Mouse (Mus musculus) heart, embryonic 11.5 days (tissue): Measurements from ENCODE around the gene Rufy4. TPM values are rescaled to one million over a fixed set of nuclear protein-coding genes. Genes with fewer than 3 reads are reported as not detected.

Source experiments
- ATAC-seq: fragments of 200-750 bp; cut with Nextera tagmentation; replicated peaks from 2 replicates; pipeline ENCODE4 v1.8.0; 2017; ENCODE audit warnings: moderate library complexity; ENCODE audit not compliant: insufficient number of reproducible peaks, low FRiP score, low TSS enrichment
- H3K27ac ChIP-seq: fragments of 300-500 bp; sonication (generic); 2 replicates; pipeline ENCODE4 v1.5.1; 2014; ENCODE audit warnings: mild to moderate bottlenecking, low read depth, low read length
- H3K27me3 ChIP-seq: fragments of 300-500 bp; sonication (generic); 2 replicates; pipeline ENCODE4 v1.6.1; 2014; ENCODE audit warnings: mild to moderate bottlenecking, low read length, mixed read lengths; ENCODE audit not compliant: control insufficient read depth, insufficient read depth
- H3K36me3 ChIP-seq: fragments of 300-500 bp; sonication (generic); 2 replicates; pipeline ENCODE4 v1.6.1; 2014; ENCODE audit warnings: mild to moderate bottlenecking, low read length, moderate library complexity, mixed read lengths; ENCODE audit not compliant: control insufficient read depth, insufficient read depth
- H3K4me1 ChIP-seq: fragments of 300-500 bp; sonication (generic); 2 replicates; pipeline ENCODE4 v1.6.1; 2014; ENCODE audit warnings: low read length; ENCODE audit not compliant: control insufficient read depth, insufficient read depth
- H3K4me2 ChIP-seq: fragments of 300-500 bp; sonication (generic); 2 replicates; pipeline ENCODE4 v1.6.1; 2014; ENCODE audit warnings: mild to moderate bottlenecking, moderate library complexity
- H3K4me3 ChIP-seq: fragments of 300-500 bp; sonication (generic); 2 replicates; pipeline ENCODE4 v1.5.1; 2014; ENCODE audit warnings: low read depth, low read length
- H3K9ac ChIP-seq: fragments of 300-500 bp; sonication (generic); 2 replicates; pipeline ENCODE4 v1.6.1; 2014; ENCODE audit warnings: mild to moderate bottlenecking, low read depth, low read length, moderate library complexity
- H3K9me3 ChIP-seq: fragments of 300-500 bp; sonication (generic); replicated peaks from 2 replicates; pipeline ENCODE4 v1.6.1; 2016; ENCODE audit warnings: low read length; ENCODE audit not compliant: control insufficient read depth
- WGBS: fragments of 180-500 bp; shearing (Covaris S2); extraction: QIAGEN DNeasy Blood & Tissue Kit; methylation state at CpG from one replicate; pipeline ENCODE4 v1.1.7; 2014; ENCODE audit not compliant: insufficient replicate concordance; 5-methylcytosine and 5-hydroxymethylcytosine counted together
- polyA plus RNA-seq: library from polyadenylated mRNA; unstranded; fragments of >200 nt; fragmentation: Nextera tagmentation; extraction: Ambion mirVana; gene quantifications from 2 replicates; pipeline ENCODE4 v1.2.1, GENCODE M21; 2014

Rufy4 gene
- 0.21 and 0.39 TPM in 2 replicates for polyA plus RNA-seq

GRCm38 (mm10) chr1:74124991-74125552, at the start of gene Rufy4:
Gene Rufy4 (plus strand): TSS chr1:74125541.
- ATAC-seq, result no peak; the same call in 1 of the 2 replicates
- H3K27ac ChIP-seq, result no peak within 1 kb of the TSS

GRCm38 (mm10) chr1:74076230-74076629, 49.1 kb upstream of the Rufy4 start:
- H3K4me1 ChIP-seq, result peaks cover 10% of the 10 kb centered on the region
- no peaks in the 10 kb centered on the region for H3K27me3 ChIP-seq
- no peak overlapping the region for H3K27ac ChIP-seq
- H3K4me3 ChIP-seq, result no peak overlapping the region
- no peak overlapping the region for H3K9ac ChIP-seq
- H3K4me2 ChIP-seq, result no peak overlapping the region
- 72% methylated on average over 4 of the region's 4 CpGs for WGBS
- ATAC-seq, result no peak
- H3K36me3 ChIP-seq, result no peaks in the 10 kb centered on the region
- no peaks in the 10 kb centered on the region for H3K9me3 ChIP-seq

More at GRCm38 (mm10) chr1:74124991-74125552, at the start of gene Rufy4:
- H3K4me3 ChIP-seq, result peak within 1 kb of the TSS; percentile 60
- peak within 1 kb of the TSS; percentile 73 for H3K9ac ChIP-seq
- WGBS, result under 1% methylated on average over 12 of the region's 12 CpGs
- peaks cover 17% of the 10 kb centered on the region for H3K4me1 ChIP-seq
- H3K27me3 ChIP-seq, result peaks cover 30% of the 10 kb centered on the region
- no peaks in the 10 kb centered on the region for H3K9me3 ChIP-seq
- H3K36me3 ChIP-seq, result no peaks in the 10 kb centered on the region
- peak within 1 kb of the TSS; percentile 96 for H3K4me2 ChIP-seq

- no peaks in the 10 kb centered on the region for H3K9me3 ChIP-seq
- no peaks in the 10 kb centered on the region for H3K27me3 ChIP-seq
- no peak overlapping the region for H3K4me3 ChIP-seq
- H3K36me3 ChIP-seq, result no peaks in the 10 kb centered on the region
- H3K27ac ChIP-seq, result no peak overlapping the region
- 6% methylated on average over 2 of the region's 2 CpGs for WGBS
- H3K9ac ChIP-seq, result no peak overlapping the region
- ATAC-seq, result no peak
- H3K4me2 ChIP-seq, result no peak overlapping the region
- peaks cover 21% of the 10 kb centered on the region for H3K4me1 ChIP-seq
These were observed 48.0 kb upstream of the Rufy4 start for GRCm38 (mm10) chr1:74077353-74077752.

- H3K36me3 ChIP-seq, result no peaks in the 10 kb centered on the region
- WGBS, result 33% methylated on average over 2 of the region's 2 CpGs
- 0 out of 2 replicates have a peak, but pooled peaks cover 4% of the 10 kb centered on the region for H3K27me3 ChIP-seq
- no peaks in the 10 kb centered on the region for H3K9me3 ChIP-seq
- peaks cover 30% of the 10 kb centered on the region for H3K4me1 ChIP-seq
- no peak overlapping the region for H3K4me3 ChIP-seq
- ATAC-seq, result no peak
- 0 out of 2 replicates have a peak overlapping the region, but pooled peaks have one; percentile 22 for H3K9ac ChIP-seq
- peak overlapping the region; percentile 64 for H3K27ac ChIP-seq
- 0 out of 2 replicates have a peak overlapping the region, but pooled peaks have one; percentile 14 for H3K4me2 ChIP-seq
These were observed 43.8 kb upstream of the Rufy4 start for GRCm38 (mm10) chr1:74081573-74081989.

GRCm38 (mm10) chr1:74082841-74083463, 42.4 kb upstream of the Rufy4 start:
- H3K4me2 ChIP-seq, result 0 out of 2 replicates have a peak overlapping the region, but pooled peaks have one; percentile 8
- peak overlapping the region; percentile 64 for H3K27ac ChIP-seq
- 0 out of 2 replicates have a peak, but pooled peaks cover 4% of the 10 kb centered on the region for H3K27me3 ChIP-seq
- H3K4me3 ChIP-seq, result no peak overlapping the region
- ATAC-seq, result peak; percentile 43; the same call in 1 of the 2 replicates
- peaks cover 30% of the 10 kb centered on the region for H3K4me1 ChIP-seq
- no peaks in the 10 kb centered on the region for H3K36me3 ChIP-seq
- no peak overlapping the region for H3K9ac ChIP-seq
- no peaks in the 10 kb centered on the region for H3K9me3 ChIP-seq
- 8% methylated on average over 6 of the region's 6 CpGs for WGBS

- whole genome bisulfite sequencing, result 65% methylated on average over 6 of the region's 6 CpGs
- H3K9me3 ChIP-seq, result no peaks in the 10 kb centered on the region
- H3K36me3 ChIP-seq, result no peaks in the 10 kb centered on the region
- H3K27ac ChIP-seq, result peak overlapping the region; percentile 22
- peak overlapping the region; percentile 46; the same call in 1 of the 2 replicates for H3K9ac ChIP-seq
- no peak for ATAC-seq
- H3K27me3 ChIP-seq, result 0 out of 2 replicates have a peak, but pooled peaks cover 4% of the 10 kb centered on the region
- H3K4me3 ChIP-seq, result no peak overlapping the region
- peaks cover 30% of the 10 kb centered on the region for H3K4me1 ChIP-seq
- H3K4me2 ChIP-seq, result no peak overlapping the region
These were observed 41.2 kb upstream of the Rufy4 start for GRCm38 (mm10) chr1:74084065-74084705.

GRCm38 (mm10) chr1:74084752-74085151, 40.6 kb upstream of the Rufy4 start:
- 0 out of 2 replicates have a peak, but pooled peaks cover 4% of the 10 kb centered on the region for H3K27me3 ChIP-seq
- H3K9me3 ChIP-seq, result no peaks in the 10 kb centered on the region
- H3K36me3 ChIP-seq, result no peaks in the 10 kb centered on the region
- no peak overlapping the region for H3K4me3 ChIP-seq
- H3K4me1 ChIP-seq, result peaks cover 30% of the 10 kb centered on the region
- no peak for ATAC-seq
- 40% methylated on average over 5 of the region's 5 CpGs for WGBS
- H3K4me2 ChIP-seq, result no peak overlapping the region
- H3K27ac ChIP-seq, result peak overlapping the region; percentile 22
- H3K9ac ChIP-seq, result no peak overlapping the region; the same call in 1 of the 2 replicates

GRCm38 (mm10) chr1:74085566-74085965, 39.8 kb upstream of the Rufy4 start:
- Histone ChIP-seq H3K9me3 (no peaks in the 10 kb centered on the region), H3K9ac (no peak overlapping the region), H3K4me2 (no peak overlapping the region), H3K4me1 (peaks cover 34% of the 10 kb centered on the region), H3K27me3 (0 out of 2 replicates have a peak, but pooled peaks cover 4% of the 10 kb centered on the region), H3K27ac (no peak overlapping the region), H3K36me3 (no peaks in the 10 kb centered on the region), H3K4me3 (no peak overlapping the region)
- no peak for ATAC-seq
- WGBS, result 80% methylated on average over 7 of the region's 7 CpGs
